Mouse (Mus musculus): Measurements from ENCODE around the gene Sft2d1.
A peak's percentile ranks its signal among the peaks of the same experiment; 100 is the strongest.
"Not testable (repeated sequence)": the region's sequence is repeated elsewhere in the genome, so short reads cannot be mapped to it uniquely, and the experiment has no call there.

Sft2d1 gene

GRCm38 (mm10) chr17:8310838-8311614 is at the start of gene Sft2d1:
TSS of gene Sft2d1 (plus strand) at chr17:8311102.
- H3K36me3 ChIP-seq (ENCODE audit: control insufficient read depth, insufficient read depth, low read length, poor library complexity, severe bottlenecking) = no peaks in the 10 kb centered on the region
- no peaks in the 10 kb centered on the region for H3K27me3 ChIP-seq (ENCODE audit: control insufficient read depth, insufficient read depth, low read length, poor library complexity, severe bottlenecking)
- DNase-seq (ENCODE audit: low read depth, low spot score) = peak; percentile 96

- H3K27me3 ChIP-seq (ENCODE audit: control insufficient read depth, insufficient read depth, low read length, poor library complexity, severe bottlenecking); H3K36me3 ChIP-seq (ENCODE audit: control insufficient read depth, insufficient read depth, low read length, poor library complexity, severe bottlenecking): not testable (repeated sequence)
- DNase-seq (ENCODE audit: low read depth, low spot score) = peak; percentile 75
Measured at GRCm38 (mm10) chr17:8264638-8265037, 46.3 kb upstream of the Sft2d1 start.

GRCm38 (mm10) chr17:8272054-8272749 is 38.7 kb upstream of the Sft2d1 start:
- no peak for DNase-seq (ENCODE audit: low read depth, low spot score)
- Histone ChIP-seq H3K27me3 (ENCODE audit: control insufficient read depth, insufficient read depth, low read length, poor library complexity, severe bottlenecking) (no peaks in the 10 kb centered on the region), H3K36me3 (ENCODE audit: control insufficient read depth, insufficient read depth, low read length, poor library complexity, severe bottlenecking) (no peaks in the 10 kb centered on the region)

- Histone ChIP-seq H3K36me3 (ENCODE audit: control insufficient read depth, insufficient read depth, low read length, poor library complexity, severe bottlenecking) (no peaks in the 10 kb centered on the region), H3K27me3 (ENCODE audit: control insufficient read depth, insufficient read depth, low read length, poor library complexity, severe bottlenecking) (no peaks in the 10 kb centered on the region)
- no peak for DNase-seq (ENCODE audit: low read depth, low spot score)
Measured at GRCm38 (mm10) chr17:8272951-8273350, 38.0 kb upstream of the Sft2d1 start.

- Histone ChIP-seq H3K27me3 (ENCODE audit: control insufficient read depth, insufficient read depth, low read length, poor library complexity, severe bottlenecking) (no peaks in the 10 kb centered on the region), H3K36me3 (ENCODE audit: control insufficient read depth, insufficient read depth, low read length, poor library complexity, severe bottlenecking) (no peaks in the 10 kb centered on the region)
- no peak for DNase-seq (ENCODE audit: low read depth, low spot score)
Measured at GRCm38 (mm10) chr17:8276071-8276470, 34.8 kb upstream of the Sft2d1 start.

GRCm38 (mm10) chr17:8276680-8277079 is 34.2 kb upstream of the Sft2d1 start:
- Histone ChIP-seq H3K36me3 (ENCODE audit: control insufficient read depth, insufficient read depth, low read length, poor library complexity, severe bottlenecking) (no peaks in the 10 kb centered on the region), H3K27me3 (ENCODE audit: control insufficient read depth, insufficient read depth, low read length, poor library complexity, severe bottlenecking) (no peaks in the 10 kb centered on the region)
- DNase-seq (ENCODE audit: low read depth, low spot score) = no peak

GRCm38 (mm10) chr17:8277266-8277665 is 33.6 kb upstream of the Sft2d1 start:
- H3K36me3 ChIP-seq (ENCODE audit: control insufficient read depth, insufficient read depth, low read length, poor library complexity, severe bottlenecking) = no peaks in the 10 kb centered on the region
- no peak for DNase-seq (ENCODE audit: low read depth, low spot score)
- no peaks in the 10 kb centered on the region for H3K27me3 ChIP-seq (ENCODE audit: control insufficient read depth, insufficient read depth, low read length, poor library complexity, severe bottlenecking)

- no peak for DNase-seq (ENCODE audit: low read depth, low spot score)
- H3K36me3 ChIP-seq (ENCODE audit: control insufficient read depth, insufficient read depth, low read length, poor library complexity, severe bottlenecking) = no peaks in the 10 kb centered on the region
- H3K27me3 ChIP-seq (ENCODE audit: control insufficient read depth, insufficient read depth, low read length, poor library complexity, severe bottlenecking) = no peaks in the 10 kb centered on the region
Measured at GRCm38 (mm10) chr17:8278356-8278755, 32.5 kb upstream of the Sft2d1 start.

- no peaks in the 10 kb centered on the region for H3K36me3 ChIP-seq (ENCODE audit: control insufficient read depth, insufficient read depth, low read length, poor library complexity, severe bottlenecking)
- no peaks in the 10 kb centered on the region for H3K27me3 ChIP-seq (ENCODE audit: control insufficient read depth, insufficient read depth, low read length, poor library complexity, severe bottlenecking)
- DNase-seq (ENCODE audit: low read depth, low spot score) = peak; percentile 66
Measured at GRCm38 (mm10) chr17:8282821-8283525, 27.9 kb upstream of the Sft2d1 start, which contains the start of gene Mpc1. TSS of gene Mpc1 (plus strand) at chr17:8282904.

GRCm38 (mm10) chr17:8283526-8284253 is 27.2 kb upstream of the Sft2d1 start:
- DNase-seq (ENCODE audit: low read depth, low spot score) = peak; percentile 96
- no peaks in the 10 kb centered on the region for H3K27me3 ChIP-seq (ENCODE audit: control insufficient read depth, insufficient read depth, low read length, poor library complexity, severe bottlenecking)
- H3K36me3 ChIP-seq (ENCODE audit: control insufficient read depth, insufficient read depth, low read length, poor library complexity, severe bottlenecking) = no peaks in the 10 kb centered on the region

- Histone ChIP-seq H3K36me3 (ENCODE audit: control insufficient read depth, insufficient read depth, low read length, poor library complexity, severe bottlenecking) (no peaks in the 10 kb centered on the region; the same call in 1 of the 2 replicates), H3K27me3 (ENCODE audit: control insufficient read depth, insufficient read depth, low read length, poor library complexity, severe bottlenecking) (no peaks in the 10 kb centered on the region)
- DNase-seq (ENCODE audit: low read depth, low spot score) = no peak
Measured at GRCm38 (mm10) chr17:8284254-8284661, 26.6 kb upstream of the Sft2d1 start.

GRCm38 (mm10) chr17:8285056-8285455 is 25.8 kb upstream of the Sft2d1 start:
- no peak for DNase-seq (ENCODE audit: low read depth, low spot score)
- no peaks in the 10 kb centered on the region for H3K27me3 ChIP-seq (ENCODE audit: control insufficient read depth, insufficient read depth, low read length, poor library complexity, severe bottlenecking)
- H3K36me3 ChIP-seq (ENCODE audit: control insufficient read depth, insufficient read depth, low read length, poor library complexity, severe bottlenecking) = no peaks in the 10 kb centered on the region; the same call in 1 of the 2 replicates

- peaks cover 4% of the 10 kb centered on the region; the same call in 1 of the 2 replicates for H3K36me3 ChIP-seq (ENCODE audit: control insufficient read depth, insufficient read depth, low read length, poor library complexity, severe bottlenecking)
- H3K27me3 ChIP-seq (ENCODE audit: control insufficient read depth, insufficient read depth, low read length, poor library complexity, severe bottlenecking) = no peaks in the 10 kb centered on the region
- DNase-seq (ENCODE audit: low read depth, low spot score) = no peak
Measured at GRCm38 (mm10) chr17:8286987-8287386, 23.9 kb upstream of the Sft2d1 start.

- Histone ChIP-seq H3K36me3 (ENCODE audit: control insufficient read depth, insufficient read depth, low read length, poor library complexity, severe bottlenecking) (peaks cover 4% of the 10 kb centered on the region), H3K27me3 (ENCODE audit: control insufficient read depth, insufficient read depth, low read length, poor library complexity, severe bottlenecking) (no peaks in the 10 kb centered on the region)
- no peak for DNase-seq (ENCODE audit: low read depth, low spot score)
Measured at GRCm38 (mm10) chr17:8289993-8290679, 20.8 kb upstream of the Sft2d1 start.

All from splenic B cell, adult 2 months (primary cell).